Mouse (Mus musculus): Measurements from ENCODE around the gene Trappc3. TPM values are rescaled to one million over a fixed set of nuclear protein-coding genes. Genes with fewer than 3 reads are reported as not detected.

Gene Trappc3
- polyA plus RNA-seq, 1 experiment from 2014 or later, result 192 TPM

DNA sequence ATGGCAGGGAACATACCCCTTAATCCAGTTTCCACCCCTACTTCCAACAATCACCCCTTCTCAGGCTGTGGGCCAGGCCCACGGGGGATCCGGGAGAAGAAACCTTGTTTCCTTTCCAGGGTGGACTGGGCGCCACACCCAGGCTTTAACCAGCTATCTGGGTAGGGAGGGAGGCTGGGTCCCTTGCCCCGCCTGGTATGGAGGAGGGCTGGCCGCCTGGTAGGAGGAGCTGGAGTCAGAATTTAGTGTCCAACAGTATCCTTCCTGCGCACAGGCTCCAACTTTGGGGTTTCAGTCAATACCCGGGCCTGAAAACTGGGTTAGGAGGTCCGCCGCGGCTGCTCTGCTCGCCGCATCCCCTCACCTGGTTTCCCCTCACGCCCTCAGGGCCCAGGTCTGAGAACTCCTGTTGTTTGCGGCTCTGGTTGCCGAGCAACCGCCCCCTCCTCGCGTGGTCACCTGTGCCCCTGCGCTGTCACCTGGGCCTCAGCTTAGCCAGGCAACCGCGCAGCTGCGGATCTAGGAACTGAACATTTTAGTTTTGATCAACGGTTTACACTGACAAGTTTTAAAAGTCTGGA is 63.2 kb downstream of the Trappc3 start, which contains the start of gene Tekt2:
Gene Tekt2, minus strand, starts transcription at position 408 of the 581 bp plus-strand sequence.
- Histone ChIP-seq H3K9me3 (ENCODE audit: control insufficient read depth, low read length) (no peaks in the 10 kb centered on the region), H3K27me3 (replicated peaks; ENCODE audit: control insufficient read depth, insufficient read depth, low read length) (no peaks in the 10 kb centered on the region), H3K4me2 (ENCODE audit: low read length) (peak within 1 kb of the TSS; percentile 27), H3K36me3 (ENCODE audit: control insufficient read depth, insufficient read depth) (no peaks in the 10 kb centered on the region), H3K9ac (replicated peaks; ENCODE audit: low read depth, low read length) (peak within 1 kb of the TSS; percentile 35), H3K27ac (ENCODE audit: low read length) (no peak within 1 kb of the TSS), H3K4me1 (replicated peaks; ENCODE audit: control insufficient read depth, insufficient read depth, low read length) (peaks cover 16% of the 10 kb centered on the region), H3K4me3 (replicated peaks; ENCODE audit: low read length) (no peak within 1 kb of the TSS)
- 6% methylated on average over 23 of the region's 23 CpGs for WGBS
- no peak for ATAC-seq

Other genes with a start within 250 kb of the Trappc3 start
- gene Csf3r, start 237.8 kb upstream of the Trappc3 start, polyA plus RNA-seq (2015; fragmentation: Nextera tagmentation; extraction: Ambion mirVana), result 0.53 and 0.70 TPM in 2 replicates
- gene Mrps15, start 215.4 kb upstream of the Trappc3 start, polyA plus RNA-seq (2015; fragmentation: Nextera tagmentation; extraction: Ambion mirVana), result 103 and 115 TPM in 2 replicates
- 30.4 and 33.4 TPM in 2 replicates for gene Oscp1, start 203.8 kb upstream of the Trappc3 start, polyA plus RNA-seq (2015; fragmentation: Nextera tagmentation; extraction: Ambion mirVana)
- gene Lsm10, start 165.7 kb upstream of the Trappc3 start, polyA plus RNA-seq (2015; fragmentation: Nextera tagmentation; extraction: Ambion mirVana), result 60.2 and 60.6 TPM in 2 replicates
- gene Stk40, start 158.4 kb upstream of the Trappc3 start, polyA plus RNA-seq (2015; fragmentation: Nextera tagmentation; extraction: Ambion mirVana), result 33.5 and 34.7 TPM in 2 replicates
- 10.1 and 10.2 TPM in 2 replicates for gene Eva1b, start 114.6 kb upstream of the Trappc3 start, polyA plus RNA-seq (2015; fragmentation: Nextera tagmentation; extraction: Ambion mirVana)
- gene Sh3d21, start 98.8 kb upstream of the Trappc3 start, polyA plus RNA-seq (2015; fragmentation: Nextera tagmentation; extraction: Ambion mirVana), result 0.87 and 1.2 TPM in 2 replicates
- 172 and 187 TPM in 2 replicates for gene Thrap3, start 59.6 kb upstream of the Trappc3 start, polyA plus RNA-seq (2015; fragmentation: Nextera tagmentation; extraction: Ambion mirVana)
- gene Map7d1, start 6.0 kb upstream of the Trappc3 start, polyA plus RNA-seq (2015; fragmentation: Nextera tagmentation; extraction: Ambion mirVana), result 64.7 and 68.7 TPM in 2 replicates
- 2.1 and 3.6 TPM in 2 replicates for gene Col8a2, start 24.5 kb downstream of the Trappc3 start, polyA plus RNA-seq (2015; fragmentation: Nextera tagmentation; extraction: Ambion mirVana)
- gene Adprhl2, start 59.4 kb downstream of the Trappc3 start, polyA plus RNA-seq (2015; fragmentation: Nextera tagmentation; extraction: Ambion mirVana), result 81.7 and 88.1 TPM in 2 replicates
- gene Tekt2, start 63.4 kb downstream of the Trappc3 start, polyA plus RNA-seq (2015; fragmentation: Nextera tagmentation; extraction: Ambion mirVana), result 15.1 and 15.3 TPM in 2 replicates
- gene Ago3, start 167.2 kb downstream of the Trappc3 start, polyA plus RNA-seq (2015; fragmentation: Nextera tagmentation; extraction: Ambion mirVana), result 16.1 and 18.7 TPM in 2 replicates
- 14.9 and 16.1 TPM in 2 replicates for gene Ago1, start 206.3 kb downstream of the Trappc3 start, polyA plus RNA-seq (2015; fragmentation: Nextera tagmentation; extraction: Ambion mirVana)

Measured in forebrain, embryonic 16.5 days (tissue).